Mouse (Mus musculus) urinary bladder, postnatal 25 days (tissue): ENCODE data around the gene Phc3.

Experiments
- DNase-seq: peaks from one replicate; pipeline ENCODE4 v3.0.0; 2022; ENCODE audit warnings: low spot score

Gene Phc3

GRCm38 (mm10) chr3:30976991-30977603 is 7.9 kb upstream of the Phc3 start:
- DNase-seq: no peak

GRCm38 (mm10) chr3:30975102-30975754 is 6.0 kb upstream of the Phc3 start:
- peak; percentile 57 for DNase-seq

- peak; percentile 40 for DNase-seq
Observed at GRCm38 (mm10) chr3:30968531-30969092, 603 bp downstream of the Phc3 start.

- no peak for DNase-seq
Observed at GRCm38 (mm10) chr3:30965644-30966043, 3.6 kb downstream of the Phc3 start.

- DNase-seq: no peak
Observed at GRCm38 (mm10) chr3:30964216-30964615, 5.0 kb downstream of the Phc3 start.

- DNase-seq: no peak
Observed at GRCm38 (mm10) chr3:30963100-30963499, 6.1 kb downstream of the Phc3 start.

GRCm38 (mm10) chr3:30959868-30960831 is 9.1 kb downstream of the Phc3 start:
- DNase-seq: no peak

- DNase-seq: no peak
Observed at GRCm38 (mm10) chr3:30958709-30959108, 10.5 kb downstream of the Phc3 start.

- DNase-seq: no peak
Observed at GRCm38 (mm10) chr3:30956327-30956726, 12.9 kb downstream of the Phc3 start.

GRCm38 (mm10) chr3:30952273-30953070 is 16.7 kb downstream of the Phc3 start:
- DNase-seq: no peak

- DNase-seq: no peak
Observed at GRCm38 (mm10) chr3:30951652-30952051, 17.6 kb downstream of the Phc3 start.

- DNase-seq: no peak
Observed at GRCm38 (mm10) chr3:30934384-30934783, 34.8 kb downstream of the Phc3 start.

- no peak for DNase-seq
Observed at GRCm38 (mm10) chr3:30929828-30930227, 39.4 kb downstream of the Phc3 start.

GRCm38 (mm10) chr3:30927664-30928063 is 41.6 kb downstream of the Phc3 start:
- DNase-seq: no peak

- no peak for DNase-seq
Observed at GRCm38 (mm10) chr3:30917160-30917559, 52.1 kb downstream of the Phc3 start.

- DNase-seq: no peak
Observed at GRCm38 (mm10) chr3:30904658-30905057, 64.6 kb downstream of the Phc3 start.

GRCm38 (mm10) chr3:30899407-30899806 is 69.8 kb downstream of the Phc3 start:
- DNase-seq: no peak

- no peak for DNase-seq
Observed at GRCm38 (mm10) chr3:30896721-30897120, 72.5 kb downstream of the Phc3 start.

GRCm38 (mm10) chr3:30889014-30889413 is 80.2 kb downstream of the Phc3 start:
- DNase-seq: no peak

GRCm38 (mm10) chr3:30887449-30887848 is 81.8 kb downstream of the Phc3 start:
- no peak for DNase-seq

GRCm38 (mm10) chr3:30876709-30877108 is 92.5 kb downstream of the Phc3 start:
- DNase-seq: no peak

GRCm38 (mm10) chr3:30869995-30870394 is 99.2 kb downstream of the Phc3 start:
- no peak for DNase-seq
